Mouse (Mus musculus): ENCODE measurements around the gene Olfr406.

Olfr406 gene

DNA sequence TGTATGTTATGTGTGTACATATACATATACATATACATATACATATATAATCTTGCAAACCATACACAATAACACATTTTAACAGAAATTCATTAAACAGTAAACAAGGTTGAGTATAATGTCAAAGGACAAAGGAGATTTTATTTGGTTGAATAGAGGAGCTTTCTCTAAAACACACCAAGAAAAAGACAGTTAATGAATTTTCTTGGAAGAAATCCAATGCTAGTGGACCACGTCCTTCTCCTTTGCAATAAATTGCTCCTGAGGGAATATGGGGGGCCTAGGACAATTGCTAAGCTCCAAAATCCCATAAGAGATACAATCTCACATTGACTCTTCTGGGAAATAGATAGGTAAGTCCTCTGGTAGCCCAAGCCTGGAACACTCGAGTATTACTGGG lies at the start of gene Olfr406:
Gene Olfr406 (plus strand): TSS at position 301 of the 400 bp plus-strand sequence.
- DNase-seq (ENCODE audit: low spot score in 2 of 2), result no peak

DNA sequence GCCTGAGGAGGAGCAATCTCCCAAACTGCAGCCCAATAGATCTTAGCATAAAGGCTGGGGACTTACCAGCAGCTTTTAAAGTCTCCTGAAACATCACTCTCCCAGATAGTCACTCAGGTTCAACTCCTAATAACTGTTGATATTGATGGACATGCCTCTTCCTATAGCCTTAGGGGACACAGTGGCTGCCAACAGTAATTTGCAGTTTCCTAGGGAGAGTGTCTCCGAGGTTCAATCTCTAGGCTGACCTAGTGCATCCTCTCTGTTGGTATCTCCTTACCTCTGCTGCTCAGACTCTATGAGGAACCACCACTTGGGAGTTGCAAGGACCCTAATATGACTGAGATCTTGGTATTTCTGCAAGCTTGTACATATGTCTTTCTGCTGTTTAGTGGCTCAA lies 48.3 kb upstream of the Olfr406 start, which contains the start of gene Olfr43:
Gene Olfr43 (minus strand): TSS at position 101 of the 400 bp plus-strand sequence.
- no peak for DNase-seq (ENCODE audit: low spot score in 2 of 2)

- DNase-seq (ENCODE audit: low spot score in 2 of 2), result no peak
These were observed 18.4 kb upstream of the Olfr406 start for GRCm38 (mm10) chr11:74241201-74241600.

DNA sequence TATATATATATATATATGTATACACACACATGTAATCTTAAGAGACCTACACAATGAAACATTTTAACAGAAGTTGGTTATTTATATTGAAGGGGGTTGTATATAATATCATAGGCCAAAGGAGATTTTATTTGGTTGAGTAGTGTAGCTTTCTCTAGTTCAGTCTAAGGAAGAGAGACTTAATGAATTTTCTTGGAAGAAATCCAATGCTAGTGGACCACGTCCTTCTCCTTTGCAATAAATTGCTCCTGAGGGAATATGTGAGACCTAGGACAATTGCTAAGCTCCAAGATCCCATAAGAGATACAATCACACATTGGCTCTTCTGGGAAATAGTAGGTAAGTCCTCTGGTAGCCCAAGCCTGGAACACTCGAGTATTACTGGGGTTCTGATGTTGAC lies 23.8 kb downstream of the Olfr406 start, which contains the start of gene Olfr59:
Gene Olfr59 (plus strand): TSS at position 301 of the 400 bp plus-strand sequence.
- DNase-seq (ENCODE audit: low spot score in 2 of 2), result no peak

DNA sequence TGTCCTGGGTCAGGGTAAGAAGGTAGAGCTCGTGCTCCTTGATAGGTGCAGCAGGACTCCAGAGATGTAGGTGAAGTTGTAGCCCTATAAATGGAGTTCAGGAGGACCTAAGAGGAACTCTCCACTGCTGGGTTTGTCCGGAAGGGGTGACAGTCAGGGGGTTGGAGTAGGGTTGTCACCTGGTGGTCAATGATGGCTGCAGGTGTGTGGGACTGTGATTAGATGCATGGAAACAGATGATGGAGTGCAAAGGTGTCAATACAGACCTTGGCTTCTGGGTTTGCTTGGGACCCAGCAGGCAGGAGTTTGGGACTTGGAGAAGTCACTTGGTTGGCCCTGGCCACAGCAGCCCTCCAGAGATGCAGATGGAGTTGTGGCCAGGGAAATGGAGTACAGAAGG lies 27.6 kb downstream of the Olfr406 start:
- DNase-seq (ENCODE audit: low spot score in 2 of 2), result no peak

All from cerebellum, postnatal 4 days (tissue).